Mouse (Mus musculus) cerebellum, postnatal 14 days (tissue): ENCODE data around the gene Pitpnc1.

Experiments used
- DNase-seq, 2 experiments: peaks; one replicate each; pipeline ENCODE4 v3.0.0; 2021; ENCODE audit warnings: mixed read lengths in 2 of 2

Gene Pitpnc1

GRCm38 (mm10) chr11:107441050-107441449, 29.4 kb downstream of the Pitpnc1 start:
- no peak for DNase-seq

- no peak for DNase-seq
These were observed 32.4 kb downstream of the Pitpnc1 start for GRCm38 (mm10) chr11:107438140-107438539.

GRCm38 (mm10) chr11:107437723-107438122, 32.8 kb downstream of the Pitpnc1 start:
- peak in 1 of 2 experiments; percentile 37 for DNase-seq

GRCm38 (mm10) chr11:107435776-107436449, 34.6 kb downstream of the Pitpnc1 start:
- DNase-seq: no peak

- no peak for DNase-seq
These were observed 39.1 kb downstream of the Pitpnc1 start for GRCm38 (mm10) chr11:107431197-107431965.

- no peak for DNase-seq
These were observed 42.5 kb downstream of the Pitpnc1 start for GRCm38 (mm10) chr11:107428011-107428410.

GRCm38 (mm10) chr11:107424176-107424575, 46.3 kb downstream of the Pitpnc1 start:
- DNase-seq: no peak

- DNase-seq: no peak
These were observed 48.1 kb downstream of the Pitpnc1 start for GRCm38 (mm10) chr11:107422356-107422754.

- DNase-seq: no peak
These were observed 48.6 kb downstream of the Pitpnc1 start for GRCm38 (mm10) chr11:107421751-107422355.

GRCm38 (mm10) chr11:107419925-107420324, 50.6 kb downstream of the Pitpnc1 start:
- DNase-seq: peak; percentile 43 to 49

- no peak for DNase-seq
These were observed 53.4 kb downstream of the Pitpnc1 start for GRCm38 (mm10) chr11:107417041-107417583.

GRCm38 (mm10) chr11:107416561-107416926, 54.0 kb downstream of the Pitpnc1 start:
- DNase-seq: peak in 1 of 2 experiments; percentile 30

- no peak for DNase-seq
These were observed 54.5 kb downstream of the Pitpnc1 start for GRCm38 (mm10) chr11:107415901-107416560.

GRCm38 (mm10) chr11:107414996-107415747, 55.3 kb downstream of the Pitpnc1 start:
- DNase-seq: no peak

- peak; percentile 64 to 73 for DNase-seq
These were observed 57.2 kb downstream of the Pitpnc1 start for GRCm38 (mm10) chr11:107413251-107413655.

- DNase-seq: no peak
These were observed 58.4 kb downstream of the Pitpnc1 start for GRCm38 (mm10) chr11:107412128-107412527.

GRCm38 (mm10) chr11:107411576-107411975, 58.9 kb downstream of the Pitpnc1 start:
- no peak for DNase-seq

GRCm38 (mm10) chr11:107410804-107411203, 59.7 kb downstream of the Pitpnc1 start:
- no peak for DNase-seq

GRCm38 (mm10) chr11:107410090-107410732, 60.3 kb downstream of the Pitpnc1 start:
- no peak for DNase-seq

- no peak for DNase-seq
These were observed 61.6 kb downstream of the Pitpnc1 start for GRCm38 (mm10) chr11:107408886-107409285.

GRCm38 (mm10) chr11:107407698-107408097, 62.8 kb downstream of the Pitpnc1 start:
- DNase-seq: no peak
